Mouse (Mus musculus): ENCODE results near the gene Ovol2. TPM values are rescaled to one million over a fixed set of nuclear protein-coding genes. Genes with fewer than 3 reads are reported as not detected.

Gene Ovol2
- polyA plus RNA-seq, 1 experiment, result 5.7 TPM

DNA sequence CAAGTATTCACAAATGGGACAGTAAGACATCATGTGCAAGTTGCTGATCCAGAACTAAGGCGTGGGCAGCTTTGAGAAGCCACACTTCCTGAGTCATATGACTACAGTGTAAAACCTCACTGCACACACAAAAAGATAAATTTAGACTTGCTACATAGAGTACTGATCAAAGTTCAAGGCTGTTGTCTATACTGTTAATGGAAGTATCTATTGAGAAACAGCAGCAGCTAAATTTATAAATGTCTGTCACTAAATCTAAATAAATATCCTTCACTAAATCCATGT is 64.3 kb downstream of the Ovol2 start:
- no peak for DNase-seq (ENCODE audit: low spot score)

DNA sequence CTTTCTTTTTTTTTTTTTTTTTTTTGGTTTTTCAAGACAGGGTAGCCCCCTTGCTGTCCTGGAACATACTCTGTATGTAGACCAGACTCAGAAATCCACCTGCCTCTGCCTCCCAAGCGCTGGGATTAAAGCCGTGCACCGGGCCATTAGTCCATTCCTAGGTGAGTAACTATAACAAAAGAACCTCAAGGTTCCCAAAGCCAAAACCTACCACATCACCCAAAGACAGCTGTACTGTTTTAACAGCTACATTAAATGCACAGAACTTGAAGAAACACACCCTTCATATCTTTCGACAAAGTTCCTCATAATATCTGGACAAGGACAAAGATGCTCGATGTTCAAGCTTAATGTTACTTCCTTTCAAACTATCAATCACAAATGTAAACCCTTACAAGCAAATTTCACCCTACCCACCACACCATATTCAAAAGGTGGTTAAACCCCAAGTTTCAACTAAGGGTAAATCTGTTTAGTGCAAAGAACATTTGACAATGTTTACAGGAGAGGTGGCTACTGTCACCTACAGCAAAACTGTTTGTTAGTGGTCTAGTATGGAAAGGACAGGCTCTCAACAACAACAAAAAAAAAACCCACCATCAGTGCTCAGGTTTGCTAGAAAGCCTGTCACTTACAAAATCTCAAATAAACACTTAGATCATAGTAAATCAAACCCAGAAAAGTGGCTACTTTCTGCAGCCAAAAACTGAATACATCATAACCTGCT is 64.8 kb downstream of the Ovol2 start:
- DNase-seq (ENCODE audit: low spot score), result no peak

DNA sequence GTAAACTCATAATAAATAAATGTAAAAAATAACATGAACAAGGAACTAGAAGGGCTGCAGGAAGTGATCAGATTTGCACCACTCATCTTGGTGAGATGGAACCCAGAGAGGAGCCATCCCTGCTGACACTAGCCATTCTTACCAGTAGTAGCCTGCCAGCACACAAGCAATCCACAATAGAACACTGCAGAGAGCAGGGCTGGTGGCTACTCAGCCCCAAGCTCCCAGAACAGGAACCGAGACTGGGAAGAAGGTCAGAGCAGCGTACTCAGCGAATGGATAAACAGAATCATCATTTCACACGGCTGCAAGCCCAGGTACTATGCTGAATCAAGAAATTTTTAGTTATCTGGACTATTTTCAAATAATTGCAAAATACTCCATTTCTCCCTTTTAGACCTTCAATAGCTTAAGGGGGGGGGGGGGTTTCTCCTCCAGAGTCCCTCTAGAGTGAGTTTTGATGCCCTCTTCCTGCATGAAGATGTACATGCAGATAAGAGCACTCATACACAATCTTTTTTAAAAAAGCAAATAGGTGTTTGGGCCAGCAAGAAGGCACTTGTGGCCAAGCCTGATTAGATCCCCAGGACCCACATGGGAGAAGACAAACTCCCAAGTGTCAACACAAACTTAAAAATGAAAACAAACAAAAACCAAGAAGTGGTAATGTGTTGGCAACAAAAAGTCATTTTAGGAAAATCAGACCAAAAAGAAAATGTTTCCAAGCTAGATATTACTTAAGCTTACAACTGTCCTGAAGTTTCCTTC is 65.8 kb downstream of the Ovol2 start:
- no peak for DNase-seq (ENCODE audit: low spot score)

- DNase-seq (ENCODE audit: low spot score), result no peak
Observed at GRCm38 (mm10) chr2:144265120-144265488, 66.8 kb downstream of the Ovol2 start.

DNA sequence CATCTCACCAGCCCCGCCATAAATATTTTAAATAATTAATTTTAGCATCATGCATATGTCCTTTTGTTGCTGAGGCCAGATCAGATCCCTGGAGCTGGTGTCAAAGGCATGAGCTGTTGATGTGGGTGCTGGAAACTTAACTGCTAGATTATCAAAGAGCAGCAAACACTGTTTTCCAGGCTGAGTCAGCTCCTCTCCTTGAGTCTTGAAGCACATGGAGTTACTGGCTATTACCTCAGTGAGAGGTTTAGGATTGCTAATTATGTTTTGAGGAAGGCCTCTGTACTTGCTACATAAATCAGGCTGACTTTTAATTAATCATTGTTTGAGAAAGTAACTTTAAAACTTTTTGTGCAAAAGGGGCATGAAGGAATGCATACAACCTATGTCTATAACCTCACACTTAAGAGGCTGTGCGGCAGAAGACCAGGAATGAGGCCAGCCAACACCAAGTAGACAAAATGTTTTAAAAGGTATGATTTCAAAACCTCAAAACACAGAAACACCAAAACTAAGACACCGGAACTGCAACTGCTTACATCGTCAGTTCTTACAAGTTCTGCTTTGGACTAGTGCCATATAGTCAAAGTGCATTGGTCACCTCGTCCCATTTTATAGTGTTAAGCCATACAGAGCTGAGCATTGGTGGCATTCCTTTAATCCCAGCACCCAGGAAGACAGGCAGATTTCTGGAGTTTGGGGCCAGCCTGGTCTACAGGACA is 67.4 kb downstream of the Ovol2 start:
- no peak for DNase-seq (ENCODE audit: low spot score)

DNA sequence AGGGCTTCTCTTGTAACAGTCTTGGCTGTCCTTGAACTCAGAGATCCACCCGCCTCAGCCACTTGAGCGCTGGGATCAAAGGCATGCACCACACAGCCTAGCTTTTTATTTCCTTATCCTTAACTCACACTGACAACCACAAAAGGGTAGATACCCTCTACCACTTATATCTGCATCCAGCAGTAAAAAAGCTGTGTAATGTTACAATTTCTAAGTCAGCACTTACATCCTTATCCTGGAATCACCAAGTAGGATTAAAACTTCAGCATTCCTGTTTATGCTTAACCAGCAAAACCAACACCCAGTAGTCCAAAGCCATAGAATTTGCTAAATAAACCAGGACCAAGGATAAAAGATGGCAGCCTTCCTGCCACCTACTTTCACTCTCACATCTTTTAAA is 69.1 kb downstream of the Ovol2 start:
- DNase-seq (ENCODE audit: low spot score), result no peak

Other genes with a start within 250 kb of the Ovol2 start
- 8.3 TPM in 2 replicates for gene Mgme1, start 61.5 kb downstream of the Ovol2 start, polyA plus RNA-seq (2012; rRNA removed)
- gene Snx5, start 61.2 kb downstream of the Ovol2 start, polyA plus RNA-seq (2012; rRNA removed), result 66.6 and 72.2 TPM in 2 replicates
- gene Kat14, start 36.8 kb upstream of the Ovol2 start, polyA plus RNA-seq (2012; rRNA removed), result 27.7 and 28.5 TPM in 2 replicates
- gene Pet117, start 36.9 kb upstream of the Ovol2 start, polyA plus RNA-seq (2012; rRNA removed), result not detected in 2 replicates
- 2.1 and 2.7 TPM in 2 replicates for gene Dzank1, start 195.3 kb upstream of the Ovol2 start, polyA plus RNA-seq (2012; rRNA removed)
- 15.4 and 16.2 TPM in 2 replicates for gene Polr3f, start 195.6 kb upstream of the Ovol2 start, polyA plus RNA-seq (2012; rRNA removed)
- gene Rbbp9, start 218.7 kb upstream of the Ovol2 start, polyA plus RNA-seq (2012; rRNA removed), result 36.1 and 36.8 TPM in 2 replicates
- gene Sec23b, start 224.1 kb upstream of the Ovol2 start, polyA plus RNA-seq (2012; rRNA removed), result 42.7 and 51.4 TPM in 2 replicates

Data from urinary bladder, adult 2 months (tissue).